Mouse (Mus musculus) ES-E14 (cell line): ENCODE measurements around the gene Tm9sf2. TPM values are rescaled to one million over a fixed set of nuclear protein-coding genes. Genes with fewer than 3 reads are reported as not detected.

ENCODE experiments used
- DNase-seq: peaks from one replicate; pipeline ENCODE4 v3.0.0-alpha.2; 2013; ENCODE audit warnings: low read depth, low spot score
- H3K27ac ChIP-seq: 2 replicates; pipeline ENCODE4 v1.5.1; 2012; ENCODE audit warnings: low read depth, mild to moderate bottlenecking, low read length, moderate library complexity, mixed read lengths; ENCODE audit not compliant: poor library complexity, insufficient read depth, severe bottlenecking
- H3K36me3 ChIP-seq: 2 replicates; pipeline ENCODE4 v1.6.1; 2012; ENCODE audit warnings: mild to moderate bottlenecking, low read length, moderate library complexity, mixed read lengths; ENCODE audit not compliant: control insufficient read depth, poor library complexity, insufficient read depth, severe bottlenecking
- H3K4me1 ChIP-seq, 2 experiments: fragments of 150-350 bp in 1 of 2; sonication (generic) in 1 of 2; 2 replicates each; pipeline ENCODE4 v1.6.1; 2012; ENCODE audit warnings: low read length in 2 of 2, mild to moderate bottlenecking in 1 of 2, mixed read lengths in 1 of 2; ENCODE audit not compliant: control insufficient read depth in 2 of 2, insufficient read depth in 2 of 2, poor library complexity in 1 of 2
- H3K4me3 ChIP-seq, 2 experiments: fragments of 150-350 bp in 1 of 2; sonication (generic) in 1 of 2; 2 replicates each; pipeline ENCODE4 v1.5.1; 2012; ENCODE audit warnings: low read length in 2 of 2, low read depth in 1 of 2, mild to moderate bottlenecking in 1 of 2, mixed read lengths in 1 of 2; ENCODE audit not compliant: insufficient read depth in 1 of 2, poor library complexity in 1 of 2, severe bottlenecking in 1 of 2
- H3K9ac ChIP-seq: 2 replicates; pipeline ENCODE4 v1.6.1; 2012; ENCODE audit warnings: low read depth, mild to moderate bottlenecking, low read length, mixed read lengths; ENCODE audit not compliant: poor library complexity, insufficient read depth, severe bottlenecking
- H3K9me3 ChIP-seq: fragments of 150-350 bp; sonication (generic); 2 replicates; pipeline ENCODE4 v1.6.1; 2012; ENCODE audit warnings: low read depth, mild to moderate bottlenecking, low read length; ENCODE audit not compliant: control insufficient read depth, insufficient read depth
- CHD2 ChIP-seq: IDR thresholded peaks from 2 replicates; pipeline ENCODE4 v1.6.1; 2014; ENCODE audit warnings: mild to moderate bottlenecking, low read depth, low read length, inconsistent platforms
- HCFC1 ChIP-seq: IDR thresholded peaks from 2 replicates; pipeline ENCODE4 v1.6.1; 2012; ENCODE audit warnings: low read length, inconsistent platforms, borderline replicate concordance; ENCODE audit not compliant: insufficient read depth
- MAFK ChIP-seq: IDR thresholded peaks from 2 replicates; pipeline ENCODE4 v1.6.1; 2014; ENCODE audit warnings: mild to moderate bottlenecking, low read depth, low read length, inconsistent platforms; ENCODE audit not compliant: insufficient read depth
- ZC3H11A ChIP-seq: IDR thresholded peaks from 2 replicates; pipeline ENCODE4 v1.6.1; 2012; ENCODE audit warnings: low read depth, mild to moderate bottlenecking, inconsistent platforms, low read length, borderline replicate concordance
- ZNF384 ChIP-seq: IDR thresholded peaks from 2 replicates; pipeline ENCODE4 v1.6.1; 2012; ENCODE audit warnings: low read depth, low read length, inconsistent platforms
- in situ Hi-C, 2 experiments: fragments of 600-800 bp; cut with MboI; formaldehyde crosslinking; loops; one replicate each; pipeline ENCODE4 v1.15.1; 2025; ENCODE audit warnings: low sequenced_read_pairs in 2 of 2, inconsistent platforms in 1 of 2; ENCODE audit not compliant: unreplicated experiment in 2 of 2
- total RNA-seq: library from RNA; depleted of rRNA; stranded (reverse); fragments of 300-350 nt; gene quantifications from 2 replicates; pipeline ENCODE4 v1.2.3, GENCODE M21; 2012

The Tm9sf2 gene
- total RNA-seq, 1 experiment, result 84.1 TPM

DNA sequence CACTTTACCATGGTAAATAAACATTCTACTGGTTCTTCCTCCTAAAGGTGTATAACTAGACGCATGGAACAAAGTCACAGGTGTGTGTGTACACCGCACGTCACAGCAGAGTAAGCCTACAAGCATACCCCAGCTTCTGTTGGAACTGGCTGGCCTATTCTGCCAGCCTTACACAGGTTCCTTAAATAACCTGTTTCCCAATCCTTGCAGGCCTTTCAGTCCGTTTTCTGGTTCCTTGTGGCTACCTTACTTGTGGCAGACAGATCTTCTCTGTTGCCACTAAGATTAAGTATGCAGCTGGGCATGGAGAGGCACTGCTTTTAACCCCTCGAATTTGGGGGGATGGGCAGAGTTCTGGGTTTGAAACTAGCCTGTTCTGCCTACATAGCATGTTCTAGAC, 5.5 kb downstream of the Tm9sf2 start:
- Histone ChIP-seq H3K9me3 (no peaks in the 10 kb centered on the region), H3K9ac (no peak overlapping the region), H3K27ac (no peak overlapping the region), H3K4me1 (peaks cover 2 to 3% of the 10 kb centered on the region in 2 experiments; a peak in 2 of 4 replicates), H3K36me3 (peaks cover 5% of the 10 kb centered on the region; the same call in 1 of the 2 replicates), H3K4me3 (no peak overlapping the region)
- no peak for DNase-seq
- TF ChIP-seq ZNF384 (no peak), HCFC1 (no peak), ZC3H11A (no peak), MAFK (no peak)
- in situ Hi-C loops, result no loop called here

DNA sequence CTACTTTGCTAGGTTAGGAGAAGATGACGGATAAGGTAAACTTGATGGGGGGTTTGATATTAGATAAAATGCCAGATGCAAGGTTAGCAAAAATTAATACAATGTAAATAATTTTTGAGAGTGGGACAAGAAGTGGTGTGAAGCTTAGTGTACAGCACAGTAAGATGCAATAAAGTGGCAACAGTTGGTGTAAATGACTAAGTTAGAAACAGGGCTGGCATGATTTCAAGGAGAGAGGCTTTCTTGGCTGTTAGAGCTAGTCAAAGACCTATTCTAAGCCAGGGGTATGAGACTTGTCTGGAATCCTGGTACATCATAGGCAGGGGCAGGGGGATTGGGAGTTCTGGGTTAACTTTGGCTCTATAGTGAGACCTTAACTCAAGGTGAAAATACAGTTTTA, 9.4 kb downstream of the Tm9sf2 start:
- no peaks in the 10 kb centered on the region for H3K9me3 ChIP-seq
- no peak overlapping the region for H3K9ac ChIP-seq
- H3K4me3 ChIP-seq, result no peak overlapping the region
- H3K27ac ChIP-seq, result no peak overlapping the region
- H3K36me3 ChIP-seq, result peaks cover 3% of the 10 kb centered on the region; the same call in 1 of the 2 replicates
- 0 out of 4 replicates have a peak, but pooled peaks cover 0 to 5% of the 10 kb centered on the region in 2 experiments for H3K4me1 ChIP-seq
- no peak for DNase-seq
- in situ Hi-C loops, result no loop called here
- TF ChIP-seq ZC3H11A (no peak), HCFC1 (no peak), CHD2 (no peak), MAFK (no peak), ZNF384 (no peak)

DNA sequence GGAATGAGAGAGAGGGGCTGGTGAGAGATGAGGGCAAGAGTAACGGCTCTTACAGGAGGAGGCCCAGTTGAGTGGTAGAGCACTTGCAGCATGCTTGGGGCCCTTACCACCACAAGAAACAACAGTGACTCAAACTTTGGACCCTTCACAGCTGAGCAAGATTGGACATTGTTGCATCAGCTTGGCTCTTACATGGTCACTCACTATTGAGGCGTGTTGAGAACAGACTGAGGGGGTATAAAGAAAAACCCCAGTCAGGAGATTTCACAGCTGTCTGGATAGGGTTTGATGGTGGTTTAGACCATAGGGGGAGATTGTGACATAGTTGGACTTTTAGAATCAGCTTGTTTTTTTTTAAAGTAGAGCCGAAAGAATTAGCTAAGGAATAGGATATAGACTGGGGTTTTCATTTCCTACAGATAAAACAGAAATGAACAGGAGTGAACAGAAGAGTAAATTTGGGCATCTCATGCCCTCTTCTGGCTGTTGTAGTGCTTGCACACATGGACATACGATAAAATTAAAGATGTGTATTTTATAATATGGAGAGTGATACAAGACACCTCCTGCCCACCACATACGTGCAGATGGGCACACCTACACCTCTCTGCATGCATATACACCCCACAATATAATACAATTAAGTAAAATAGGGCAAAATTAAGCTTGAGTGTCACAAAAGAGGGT, 23.4 kb downstream of the Tm9sf2 start:
- Histone ChIP-seq H3K4me3 (no peak overlapping the region), H3K4me1 (no peaks in the 10 kb centered on the region), H3K36me3 (peaks cover 8% of the 10 kb centered on the region; the same call in 1 of the 2 replicates), H3K9ac (no peak overlapping the region), H3K9me3 (no peaks in the 10 kb centered on the region), H3K27ac (no peak overlapping the region)
- no peak for TF ChIP-seq ZNF384
- TF ChIP-seq CHD2, result no peak
- TF ChIP-seq MAFK, result no peak
- TF ChIP-seq ZC3H11A, result no peak
- no peak for TF ChIP-seq HCFC1
- no peak for DNase-seq
- in situ Hi-C loops, result no loop called here

DNA sequence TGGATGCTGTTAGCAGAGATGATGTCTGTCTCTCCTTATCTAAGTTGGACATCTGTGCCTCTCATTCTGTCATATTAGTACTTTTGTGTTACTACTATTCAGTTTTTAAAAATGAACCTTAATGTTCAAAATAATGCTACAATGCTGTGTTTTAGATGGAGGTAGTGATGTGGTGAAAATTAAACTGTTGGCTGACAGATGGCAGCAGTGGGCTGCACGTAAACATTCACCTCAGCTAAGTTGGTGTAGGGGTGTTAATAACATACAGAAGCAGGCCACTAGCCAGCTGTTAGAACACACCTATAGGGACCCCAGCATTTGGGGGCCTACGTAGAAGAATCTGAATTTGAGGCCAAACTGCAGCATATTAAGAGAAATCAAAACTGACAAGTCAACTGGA, 24.8 kb downstream of the Tm9sf2 start:
- TF ChIP-seq HCFC1 (no peak), CHD2 (no peak), MAFK (no peak), ZNF384 (no peak), ZC3H11A (no peak)
- H3K36me3 ChIP-seq, result peaks cover 8% of the 10 kb centered on the region; the same call in 1 of the 2 replicates

More for the DNA sequence above, 24.8 kb downstream of the Tm9sf2 start:
- DNase-seq, result no peak
- Histone ChIP-seq H3K27ac (no peak overlapping the region), H3K4me1 (no peaks in the 10 kb centered on the region), H3K9ac (no peak overlapping the region), H3K4me3 (no peak overlapping the region), H3K9me3 (no peaks in the 10 kb centered on the region)
- in situ Hi-C loops, result no loop called here
